Mouse (Mus musculus): ENCODE data around the gene Ermn.

GRCm38 (mm10) chr2:58052821-58053581 is at the start of gene Ermn:
- no peak for TF ChIP-seq POLR2A (IDR thresholded peaks at IDR 0.05; ENCODE audit: low read depth, low read length)
- no peak for TF ChIP-seq CTCF (IDR thresholded peaks at IDR 0.05; ENCODE audit: borderline replicate concordance, insufficient read depth, low read length)
